Mouse (Mus musculus): ENCODE results near the gene Mrgpre. TPM values are rescaled to one million over a fixed set of nuclear protein-coding genes. Genes with fewer than 3 reads are reported as not detected.

Mrgpre gene
- polyA plus RNA-seq, 1 experiment from 2014 or later: 1.8 TPM

DNA sequence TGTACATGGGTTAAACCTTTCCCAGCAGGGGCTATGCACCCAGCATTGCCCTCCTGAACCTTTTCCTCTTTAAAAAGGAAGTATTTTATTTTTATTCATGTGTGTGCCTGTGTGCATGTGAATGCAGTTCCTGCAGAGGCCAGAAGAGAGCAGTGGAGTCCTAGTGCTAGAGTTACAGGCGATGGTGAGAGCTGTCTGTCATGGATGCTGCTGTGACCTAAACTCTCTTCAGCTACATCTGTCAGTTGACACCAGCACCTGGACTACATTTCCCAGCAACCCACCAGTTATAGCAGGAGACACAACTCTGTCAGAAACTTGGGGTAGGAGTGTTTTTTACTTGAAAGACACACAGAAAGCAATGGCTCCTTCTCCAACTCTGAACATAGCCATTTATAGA is 24.6 kb upstream of the Mrgpre start:
- H3K27me3 ChIP-seq: no peaks in the 10 kb centered on the region
- no peak overlapping the region for H3K4me3 ChIP-seq
- H3K36me3 ChIP-seq: peaks cover 87% of the 10 kb centered on the region
- H3K4me1 ChIP-seq: no peaks in the 10 kb centered on the region
- WGBS: 54% methylated on average over 1 of the region's 1 CpGs
- H3K27ac ChIP-seq: no peak overlapping the region
- H3K9me3 ChIP-seq: no peaks in the 10 kb centered on the region
- no peak overlapping the region for H3K4me2 ChIP-seq (replicated peaks)
- no peak overlapping the region for H3K9ac ChIP-seq
- no peak for ATAC-seq (ENCODE audit: low FRiP score, low read depth)

DNA sequence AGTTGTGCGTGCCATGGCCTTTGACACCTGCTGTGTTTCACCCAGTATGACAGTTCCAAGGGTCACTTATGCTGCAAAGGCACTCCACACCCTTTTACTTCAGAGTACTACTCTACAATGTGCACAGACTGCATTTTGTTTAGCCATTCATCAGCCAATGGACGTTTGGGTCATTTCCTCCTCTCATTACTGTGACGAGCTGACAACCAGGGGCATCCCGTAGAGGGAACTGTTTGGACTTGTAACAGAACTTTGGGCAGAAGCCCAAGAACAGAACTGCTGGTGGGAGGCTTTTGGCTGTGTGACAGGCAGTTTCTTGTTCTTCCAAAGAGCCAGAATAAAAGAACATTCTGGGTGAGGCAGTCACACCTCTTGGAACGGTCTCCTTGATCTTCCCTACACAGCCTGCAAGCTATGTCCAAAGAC is 20.9 kb upstream of the Mrgpre start:
- ATAC-seq (ENCODE audit: low FRiP score, low read depth): no peak
- WGBS: 77% methylated on average over 5 of the region's 5 CpGs
- no peak overlapping the region for H3K4me2 ChIP-seq (replicated peaks)
- H3K36me3 ChIP-seq: peaks cover 85% of the 10 kb centered on the region
- no peaks in the 10 kb centered on the region for H3K27me3 ChIP-seq
- no peak overlapping the region for H3K4me3 ChIP-seq
- no peak overlapping the region for H3K9ac ChIP-seq
- no peak overlapping the region for H3K27ac ChIP-seq
- H3K4me1 ChIP-seq: no peaks in the 10 kb centered on the region
- H3K9me3 ChIP-seq: no peaks in the 10 kb centered on the region

DNA sequence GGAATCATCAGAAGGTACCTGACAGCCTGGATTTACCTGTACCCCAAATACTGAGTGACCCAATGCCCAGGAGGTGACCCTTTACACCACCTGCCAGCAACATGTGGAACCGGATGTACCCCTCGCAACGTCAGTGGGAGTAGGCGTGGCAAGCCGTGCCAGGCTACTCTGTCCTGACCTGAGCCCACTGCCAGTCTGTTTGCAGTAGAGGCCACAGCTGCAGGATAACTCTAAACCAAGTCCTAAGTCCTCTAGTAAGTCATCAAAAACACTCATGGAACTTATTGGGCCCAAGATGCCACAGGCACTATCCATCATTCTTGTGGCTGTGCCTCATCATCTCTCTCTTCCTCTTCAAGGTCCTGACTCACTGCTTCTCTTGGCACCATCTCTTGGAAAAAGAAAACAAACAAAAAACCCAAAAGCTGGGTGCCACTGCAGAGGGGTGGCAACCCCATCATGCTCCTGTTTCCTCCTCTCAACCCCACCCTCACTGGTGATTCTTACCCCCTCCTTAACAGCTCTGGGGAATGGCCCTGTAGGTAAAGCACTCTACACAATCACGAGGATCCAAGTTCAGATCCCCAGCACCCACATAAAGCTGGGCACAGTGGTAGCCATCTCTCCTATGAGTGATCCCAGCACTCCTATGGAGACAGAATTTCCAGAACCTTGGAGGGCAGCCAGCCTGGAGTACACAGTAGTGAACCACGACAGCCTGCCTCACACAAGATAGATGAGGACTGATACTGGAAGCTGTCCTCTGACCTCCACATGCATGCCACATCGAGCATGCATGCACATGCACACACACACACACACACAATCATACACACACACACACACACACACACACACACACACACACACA is 17.1 kb upstream of the Mrgpre start:
- H3K36me3 ChIP-seq: peaks cover 90% of the 10 kb centered on the region
- no peak overlapping the region for H3K4me3 ChIP-seq
- no peak overlapping the region for H3K9ac ChIP-seq

DNA sequence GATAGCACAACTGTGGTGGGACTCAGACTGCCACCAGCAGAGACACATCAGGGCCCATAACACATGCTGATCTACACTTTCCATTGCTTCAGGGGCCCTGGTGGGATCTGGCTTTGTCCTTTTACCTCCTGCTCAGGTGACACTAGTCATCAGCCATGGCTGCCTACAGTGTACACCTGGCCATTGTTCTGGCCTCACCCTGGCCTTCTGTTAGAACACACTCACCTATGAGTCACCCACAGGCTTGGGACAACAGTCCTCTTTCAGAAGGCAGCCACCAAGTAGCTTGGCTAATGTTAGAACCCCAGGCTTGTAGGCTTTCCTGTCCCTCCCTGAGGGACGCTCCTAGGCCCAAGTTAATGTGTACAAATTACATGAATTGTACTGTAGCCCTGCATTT is 16.5 kb upstream of the Mrgpre start:
- Histone ChIP-seq H3K4me3 (no peak overlapping the region), H3K4me2 (replicated peaks) (no peak overlapping the region), H3K36me3 (peaks cover 90% of the 10 kb centered on the region), H3K9me3 (no peaks in the 10 kb centered on the region), H3K4me1 (no peaks in the 10 kb centered on the region), H3K27ac (no peak overlapping the region), H3K9ac (no peak overlapping the region), H3K27me3 (no peaks in the 10 kb centered on the region)
- ATAC-seq (ENCODE audit: low FRiP score, low read depth): no peak
- WGBS: 93% methylated on average over 1 of the region's 1 CpGs

More for the DNA sequence above, 17.1 kb upstream of the Mrgpre start:
- no peaks in the 10 kb centered on the region for H3K4me1 ChIP-seq
- no peak overlapping the region for H3K4me2 ChIP-seq (replicated peaks)
- H3K9me3 ChIP-seq: no peaks in the 10 kb centered on the region
- 85% methylated on average over 8 of the region's 8 CpGs for WGBS
- H3K27ac ChIP-seq: no peak overlapping the region
- H3K27me3 ChIP-seq: no peaks in the 10 kb centered on the region
- ATAC-seq (ENCODE audit: low FRiP score, low read depth): no peak

DNA sequence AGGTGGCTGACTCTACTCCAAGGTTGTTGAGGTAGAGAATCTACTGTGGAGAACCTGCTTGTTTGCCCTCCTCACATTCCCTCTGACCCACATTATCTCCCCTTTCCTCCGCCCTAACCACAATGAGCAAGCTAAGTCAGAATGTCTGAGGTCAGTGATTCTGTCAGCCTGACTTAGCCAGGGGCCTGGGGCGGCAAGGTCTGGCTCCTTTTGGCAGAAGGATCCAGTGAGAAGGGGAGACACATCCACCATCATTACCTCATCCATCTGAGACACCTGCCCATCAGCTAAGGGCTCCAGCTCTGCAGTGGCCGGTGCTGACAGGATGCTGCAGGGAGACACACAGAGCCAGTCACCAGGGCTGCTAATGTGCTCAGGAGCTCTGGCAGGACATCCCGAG is 14.5 kb upstream of the Mrgpre start:
- Histone ChIP-seq H3K4me3 (no peak overlapping the region), H3K27ac (no peak overlapping the region)
- no peak for ATAC-seq (ENCODE audit: low FRiP score, low read depth)

DNA sequence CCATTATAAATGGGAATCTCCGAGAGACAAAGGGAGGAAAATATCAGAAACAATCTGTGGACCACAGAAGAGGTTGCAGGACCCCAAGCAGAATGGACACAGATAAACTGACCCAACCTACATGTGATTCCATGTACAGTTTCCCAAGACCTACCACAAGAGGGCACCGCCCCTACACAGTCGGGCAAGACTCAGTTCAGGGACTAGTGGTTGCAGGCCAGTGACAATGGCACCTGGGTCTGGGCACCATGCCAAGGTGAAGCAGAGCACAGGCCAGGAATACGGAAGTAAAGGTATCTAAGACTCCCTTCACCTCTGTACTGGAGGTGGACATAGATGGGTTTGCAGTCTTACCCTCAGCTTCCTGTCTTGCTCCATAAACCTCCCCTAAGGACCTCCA is 8.8 kb upstream of the Mrgpre start:
- peaks cover 32% of the 10 kb centered on the region for H3K36me3 ChIP-seq
- no peak overlapping the region for H3K4me2 ChIP-seq (replicated peaks)
- 59% methylated on average over 4 of the region's 4 CpGs for WGBS
- no peak overlapping the region for H3K27ac ChIP-seq
- H3K9me3 ChIP-seq: no peaks in the 10 kb centered on the region
- H3K4me3 ChIP-seq: no peak overlapping the region
- H3K4me1 ChIP-seq: no peaks in the 10 kb centered on the region
- no peak for ATAC-seq (ENCODE audit: low FRiP score, low read depth)
- no peak overlapping the region for H3K9ac ChIP-seq
- H3K27me3 ChIP-seq: no peaks in the 10 kb centered on the region

More for the DNA sequence above, 14.5 kb upstream of the Mrgpre start:
- WGBS: 92% methylated on average over 4 of the region's 4 CpGs
- H3K27me3 ChIP-seq: no peaks in the 10 kb centered on the region
- no peaks in the 10 kb centered on the region for H3K9me3 ChIP-seq
- H3K4me2 ChIP-seq (replicated peaks): no peak overlapping the region
- peaks cover 85% of the 10 kb centered on the region for H3K36me3 ChIP-seq
- H3K9ac ChIP-seq: no peak overlapping the region
- no peaks in the 10 kb centered on the region for H3K4me1 ChIP-seq

DNA sequence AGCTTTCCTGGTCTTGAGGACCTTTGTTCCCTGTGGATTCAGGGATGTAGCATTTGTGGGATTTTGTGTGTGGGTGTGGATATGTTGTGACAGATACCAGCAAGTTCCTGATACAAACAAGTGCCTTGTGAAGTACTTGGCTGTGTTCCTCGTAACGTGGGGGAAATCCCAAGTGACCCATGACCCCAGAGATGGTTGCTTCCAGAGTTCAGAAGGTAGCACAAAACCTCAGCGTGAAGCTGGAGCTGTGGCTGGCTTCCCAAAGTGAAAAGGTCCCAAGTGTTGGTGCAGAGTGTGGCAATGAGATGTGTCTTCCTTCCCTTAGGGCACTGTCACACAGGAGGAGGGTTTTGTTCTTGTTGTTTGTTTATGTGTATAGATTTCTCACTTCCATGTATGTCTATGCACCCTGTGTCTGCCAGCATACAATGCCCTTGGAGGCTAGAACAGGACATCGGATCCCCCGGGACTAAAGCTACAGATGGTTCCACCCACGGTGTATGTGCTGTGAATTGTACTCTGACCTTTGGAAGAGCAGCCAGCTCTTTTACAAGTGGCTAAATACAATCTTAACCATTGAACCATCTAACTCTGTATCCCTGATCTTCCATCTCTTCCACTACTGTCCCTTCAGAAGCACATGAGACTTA is 8.2 kb upstream of the Mrgpre start:
- H3K9me3 ChIP-seq: no peaks in the 10 kb centered on the region
- H3K36me3 ChIP-seq: peaks cover 26% of the 10 kb centered on the region
- H3K27ac ChIP-seq: no peak overlapping the region
- no peak overlapping the region for H3K4me3 ChIP-seq
- no peak for ATAC-seq (ENCODE audit: low FRiP score, low read depth)
- H3K27me3 ChIP-seq: no peaks in the 10 kb centered on the region
- H3K4me1 ChIP-seq: no peaks in the 10 kb centered on the region
- 76% methylated on average over 6 of the region's 6 CpGs for WGBS
- H3K9ac ChIP-seq: no peak overlapping the region
- H3K4me2 ChIP-seq (replicated peaks): no peak overlapping the region

DNA sequence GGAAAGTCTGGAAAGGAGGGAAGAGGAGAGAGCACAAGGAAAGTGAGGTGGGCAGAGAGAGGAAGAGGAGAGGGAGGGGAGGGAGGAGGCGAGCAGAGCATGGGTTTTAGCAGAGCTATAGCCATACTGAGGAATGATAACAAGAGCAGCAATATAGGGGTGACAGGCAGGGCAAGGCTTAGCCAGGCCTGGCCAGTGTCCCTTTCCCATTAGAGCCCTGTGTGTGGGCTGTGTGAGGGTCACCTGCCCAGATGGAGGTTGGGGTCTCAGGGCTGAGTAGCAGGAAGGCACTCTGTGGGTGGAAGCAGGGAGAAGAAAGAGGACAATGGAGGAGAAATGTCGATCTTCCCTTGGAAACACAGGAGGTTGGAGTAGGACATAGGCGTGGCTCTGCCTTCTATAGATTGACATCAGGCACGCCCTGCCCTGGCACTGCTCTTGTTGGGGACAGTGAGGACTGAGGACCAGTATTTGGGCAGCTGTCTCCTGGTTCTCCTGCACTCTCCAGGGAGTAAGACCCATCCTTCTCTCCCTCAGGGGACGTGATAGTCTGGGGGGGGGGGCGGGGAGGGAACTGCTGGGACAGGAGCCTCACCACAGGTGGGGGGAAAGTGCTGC is 813 bp downstream of the Mrgpre start:
- 17% methylated on average over 4 of the region's 6 CpGs for WGBS
- peak; percentile 25; the same call in 1 of the 2 replicates for ATAC-seq (ENCODE audit: low FRiP score, low read depth)
- H3K9ac ChIP-seq: peak overlapping the region; percentile 67
- no peaks in the 10 kb centered on the region for H3K27me3 ChIP-seq
- peak overlapping the region; percentile 72 for H3K4me2 ChIP-seq (replicated peaks)
- H3K9me3 ChIP-seq: no peaks in the 10 kb centered on the region
- no peaks in the 10 kb centered on the region for H3K36me3 ChIP-seq
- H3K4me1 ChIP-seq: peaks cover 24% of the 10 kb centered on the region
- peak overlapping the region; percentile 77 for H3K27ac ChIP-seq
- H3K4me3 ChIP-seq: peak overlapping the region; percentile 47

DNA sequence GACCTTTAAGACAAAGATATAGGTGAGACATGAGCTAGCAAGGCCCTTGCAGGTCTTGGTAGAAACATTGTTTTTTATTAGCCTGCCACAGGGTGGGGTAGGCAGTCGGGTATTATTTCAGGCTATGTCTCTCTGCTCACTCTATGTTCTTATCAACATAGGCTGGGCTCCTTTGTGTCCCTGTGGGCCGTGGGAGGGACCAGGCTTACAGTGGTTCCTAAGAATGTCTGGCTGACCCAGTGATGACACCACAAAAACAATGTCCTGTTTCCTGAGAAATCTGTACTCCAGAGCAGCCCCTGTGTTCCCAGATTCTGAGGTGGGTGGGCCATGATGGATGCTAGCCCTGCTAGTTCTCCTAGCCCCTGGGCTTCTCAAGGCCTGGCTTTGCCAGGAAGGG is 6.9 kb downstream of the Mrgpre start:
- Histone ChIP-seq H3K4me2 (replicated peaks) (no peak overlapping the region), H3K4me3 (no peak overlapping the region), H3K36me3 (no peaks in the 10 kb centered on the region), H3K9ac (no peak overlapping the region), H3K27ac (no peak overlapping the region), H3K27me3 (no peaks in the 10 kb centered on the region), H3K4me1 (no peaks in the 10 kb centered on the region), H3K9me3 (no peaks in the 10 kb centered on the region)
- WGBS: 51% methylated on average over 2 of the region's 2 CpGs
- no peak for ATAC-seq (ENCODE audit: low FRiP score, low read depth)

DNA sequence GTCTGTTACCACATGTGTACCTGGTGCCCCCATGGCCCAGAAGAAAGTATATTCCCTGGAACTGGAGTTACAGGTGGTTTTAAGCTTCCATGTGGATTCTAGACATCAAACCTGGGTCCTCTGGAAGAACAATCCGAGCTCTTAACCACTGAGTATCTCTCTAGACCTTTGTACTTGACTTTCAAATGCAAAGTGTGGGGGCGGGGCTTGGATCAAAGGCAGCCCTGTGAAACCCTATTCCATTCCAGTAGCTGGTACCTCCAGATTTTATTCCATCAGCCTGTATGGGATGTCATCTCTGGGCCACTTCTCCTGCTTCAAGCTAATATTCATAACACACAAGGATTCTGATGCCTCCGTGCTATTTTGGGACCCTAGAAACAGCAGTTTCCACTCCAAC is 8.2 kb downstream of the Mrgpre start:
- no peak for ATAC-seq (ENCODE audit: low FRiP score, low read depth)
- Histone ChIP-seq H3K36me3 (no peaks in the 10 kb centered on the region), H3K9ac (no peak overlapping the region), H3K27me3 (no peaks in the 10 kb centered on the region), H3K4me1 (no peaks in the 10 kb centered on the region), H3K4me2 (replicated peaks) (no peak overlapping the region), H3K4me3 (no peak overlapping the region), H3K27ac (no peak overlapping the region), H3K9me3 (no peaks in the 10 kb centered on the region)
- 26% methylated on average over 3 of the region's 3 CpGs for WGBS

DNA sequence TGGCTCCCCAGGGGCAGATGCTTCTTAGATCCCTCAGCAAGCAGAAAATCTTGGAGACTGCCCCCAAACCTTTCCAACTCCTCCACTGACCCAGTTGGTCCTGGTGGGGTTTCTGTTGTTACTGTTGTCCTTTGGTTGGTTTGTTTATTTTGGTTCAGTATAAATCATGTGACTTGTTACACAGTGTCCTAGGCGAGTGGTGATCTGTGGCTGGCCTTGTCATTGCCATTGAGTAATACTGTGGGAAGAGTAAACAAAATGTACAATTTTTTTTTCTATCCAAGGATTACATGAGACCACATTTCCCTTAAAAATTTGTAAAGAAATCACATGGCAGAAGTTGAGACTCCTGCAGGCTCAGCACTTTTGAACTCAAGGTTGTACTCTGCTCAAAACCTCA is 14.8 kb downstream of the Mrgpre start:
- Histone ChIP-seq H3K4me3 (no peak overlapping the region), H3K9me3 (no peaks in the 10 kb centered on the region), H3K27me3 (peaks cover 29% of the 10 kb centered on the region), H3K27ac (no peak overlapping the region), H3K4me1 (no peaks in the 10 kb centered on the region), H3K4me2 (replicated peaks) (no peak overlapping the region), H3K36me3 (no peaks in the 10 kb centered on the region), H3K9ac (no peak overlapping the region)
- ATAC-seq (ENCODE audit: low FRiP score, low read depth): no peak
- 47% methylated on average over 1 of the region's 1 CpGs for WGBS

DNA sequence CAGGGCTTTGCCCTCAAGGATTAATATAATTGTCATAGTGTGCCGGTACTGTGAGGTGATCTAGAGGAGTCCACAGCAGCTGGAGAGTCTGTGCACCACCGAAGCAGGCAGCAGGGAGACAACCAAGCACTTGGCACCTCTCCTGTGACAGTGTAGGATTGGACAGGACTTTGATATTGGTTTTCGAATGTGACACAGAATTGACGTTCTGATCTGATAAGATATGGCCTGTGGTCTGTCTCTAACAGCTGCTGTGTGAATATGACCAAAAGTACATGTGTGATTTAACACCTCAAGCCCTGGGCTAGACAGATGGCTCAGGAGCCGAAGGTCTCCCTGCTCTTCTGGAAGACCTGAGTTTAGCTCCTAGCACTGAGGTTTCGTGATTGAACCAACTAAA is 16.0 kb downstream of the Mrgpre start:
- H3K4me3 ChIP-seq: no peak overlapping the region
- 76% methylated on average over 6 of the region's 6 CpGs for WGBS
- H3K36me3 ChIP-seq: no peaks in the 10 kb centered on the region
- no peak overlapping the region for H3K9ac ChIP-seq
- H3K27me3 ChIP-seq: peaks cover 34% of the 10 kb centered on the region
- no peaks in the 10 kb centered on the region for H3K4me1 ChIP-seq
- no peaks in the 10 kb centered on the region for H3K9me3 ChIP-seq
- H3K27ac ChIP-seq: no peak overlapping the region
- no peak for ATAC-seq (ENCODE audit: low FRiP score, low read depth)
- H3K4me2 ChIP-seq (replicated peaks): no peak overlapping the region

Data from limb, embryonic 13.5 days (tissue).